Mouse (Mus musculus) kidney, postnatal 0 days (tissue): ENCODE data around the gene Sec22b. TPM values are rescaled to one million over a fixed set of nuclear protein-coding genes. Genes with fewer than 3 reads are reported as not detected.

Source experiments
- ATAC-seq: fragments of 200-750 bp; cut with Nextera tagmentation; replicated peaks from 2 replicates; pipeline ENCODE4 v1.8.0; 2017; ENCODE audit warnings: low read depth, moderate number of reproducible peaks, moderate TSS enrichment, moderate library complexity; ENCODE audit not compliant: low FRiP score
- DNase-seq: peaks from one replicate; pipeline ENCODE4 v3.0.0-alpha.2; 2016; ENCODE audit warnings: low spot score
- H3K27ac ChIP-seq: fragments of 300-500 bp; sonication (generic); 2 replicates; pipeline ENCODE4 v1.5.1; 2014; ENCODE audit warnings: mild to moderate bottlenecking
- H3K27me3 ChIP-seq: fragments of 300-500 bp; sonication (generic); 2 replicates; pipeline ENCODE4 v1.6.1; 2014; ENCODE audit warnings: low read length, mixed read lengths; ENCODE audit not compliant: insufficient read depth
- H3K36me3 ChIP-seq: fragments of 300-500 bp; sonication (generic); 2 replicates; pipeline ENCODE4 v1.6.1; 2014; ENCODE audit warnings: low read length, mixed read lengths; ENCODE audit not compliant: insufficient read depth
- H3K4me1 ChIP-seq: fragments of 300-500 bp; sonication (generic); replicated peaks from 2 replicates; pipeline ENCODE4 v1.6.1; 2014; ENCODE audit warnings: antibody characterized with exemption, low read length, mixed read lengths; ENCODE audit not compliant: insufficient read depth
- H3K4me2 ChIP-seq: fragments of 300-500 bp; sonication (generic); 2 replicates; pipeline ENCODE4 v1.6.1; 2014; ENCODE audit warnings: mild to moderate bottlenecking, low read length, moderate library complexity, mixed read lengths
- H3K4me3 ChIP-seq: fragments of 300-500 bp; sonication (generic); replicated peaks from 2 replicates; pipeline ENCODE4 v1.5.1; 2014; ENCODE audit warnings: low read depth, low read length
- H3K9ac ChIP-seq: fragments of 300-500 bp; sonication (generic); 2 replicates; pipeline ENCODE4 v1.6.1; 2014; ENCODE audit warnings: low read depth, low read length
- H3K9me3 ChIP-seq: fragments of 300-500 bp; sonication (generic); replicated peaks from 2 replicates; pipeline ENCODE4 v1.6.1; 2016; ENCODE audit warnings: low read length, inconsistent platforms, mixed read lengths
- CTCF ChIP-seq: IDR thresholded peaks from 2 replicates; pipeline ENCODE4 v1.5.1; 2016; ENCODE audit warnings: antibody characterized with exemption, low read depth, mild to moderate bottlenecking, moderate library complexity
- WGBS: fragments of 180-500 bp; shearing (Covaris S2); extraction: QIAGEN DNeasy Blood & Tissue Kit; methylation state at CpG from one replicate; pipeline ENCODE4 v1.1.7; 2014; 5-methylcytosine and 5-hydroxymethylcytosine counted together
- polyA plus RNA-seq: library from polyadenylated mRNA; unstranded; fragments of >200 nt; fragmentation: Nextera tagmentation; extraction: Ambion mirVana; gene quantifications from 2 replicates; pipeline ENCODE4 v1.2.1, GENCODE M21; 2015

Sec22b gene
- polyA plus RNA-seq, 1 experiment from 2014 or later: 97.7 TPM

GRCm38 (mm10) chr3:97944462-97944861 lies 43.5 kb downstream of the Sec22b start:
- H3K4me1 ChIP-seq: peaks cover 19% of the 10 kb centered on the region
- no peak overlapping the region for H3K27ac ChIP-seq
- peak; percentile 63 for DNase-seq
- no peaks in the 10 kb centered on the region for H3K27me3 ChIP-seq
- 43% methylated on average over 5 of the region's 5 CpGs for WGBS
- no peak for ATAC-seq
- no peaks in the 10 kb centered on the region for H3K36me3 ChIP-seq
- H3K9me3 ChIP-seq: no peaks in the 10 kb centered on the region
- TF ChIP-seq CTCF: no peak
- H3K4me3 ChIP-seq: no peak overlapping the region
- H3K9ac ChIP-seq: no peak overlapping the region
- no peak overlapping the region for H3K4me2 ChIP-seq

GRCm38 (mm10) chr3:97946439-97946838 lies 45.4 kb downstream of the Sec22b start:
- WGBS: 60% methylated on average over 4 of the region's 4 CpGs
- Histone ChIP-seq H3K4me1 (peaks cover 8% of the 10 kb centered on the region; the same call in 1 of the 2 replicates), H3K9me3 (no peaks in the 10 kb centered on the region), H3K4me2 (no peak overlapping the region), H3K4me3 (no peak overlapping the region), H3K36me3 (no peaks in the 10 kb centered on the region), H3K9ac (no peak overlapping the region), H3K27me3 (no peaks in the 10 kb centered on the region), H3K27ac (no peak overlapping the region)
- TF ChIP-seq CTCF: no peak
- ATAC-seq: no peak
- DNase-seq: no peak

DNA sequence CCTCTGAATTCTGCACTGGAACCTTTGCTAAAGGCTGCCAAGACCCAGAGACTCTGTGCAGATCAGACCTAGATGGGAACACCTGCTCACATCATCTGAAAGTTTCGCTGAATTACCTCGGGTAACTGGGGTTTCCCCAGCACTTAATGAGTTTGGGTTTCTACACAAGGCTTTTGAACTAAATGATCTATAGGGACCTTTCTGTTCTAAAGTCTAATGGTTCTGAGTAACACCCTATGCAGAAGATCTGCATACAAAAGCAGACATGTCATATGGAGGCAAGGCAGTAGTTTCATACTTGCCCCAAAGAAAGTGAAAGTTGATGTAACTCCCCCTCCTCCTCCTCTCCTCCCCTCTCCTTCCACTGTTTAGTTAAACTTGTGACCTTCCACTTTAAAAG lies 47.5 kb downstream of the Sec22b start:
- TF ChIP-seq CTCF: no peak
- no peak for ATAC-seq
- WGBS: 82% methylated on average over 2 of the region's 2 CpGs

GRCm38 (mm10) chr3:97949946-97950345 lies 49.0 kb downstream of the Sec22b start:
- no peak overlapping the region for H3K9ac ChIP-seq
- no peaks in the 10 kb centered on the region for H3K36me3 ChIP-seq
- no peaks in the 10 kb centered on the region for H3K4me1 ChIP-seq
- H3K4me2 ChIP-seq: no peak overlapping the region
- no peak overlapping the region for H3K27ac ChIP-seq
- DNase-seq: no peak
- H3K27me3 ChIP-seq: no peaks in the 10 kb centered on the region
- TF ChIP-seq CTCF: no peak
- 64% methylated on average over 5 of the region's 5 CpGs for WGBS
- ATAC-seq: no peak
- H3K4me3 ChIP-seq: no peak overlapping the region
- H3K9me3 ChIP-seq: no peaks in the 10 kb centered on the region; the same call in 1 of the 2 replicates

More for the DNA sequence above, 47.5 kb downstream of the Sec22b start:
- H3K27ac ChIP-seq: no peak overlapping the region
- no peaks in the 10 kb centered on the region for H3K4me1 ChIP-seq
- H3K36me3 ChIP-seq: no peaks in the 10 kb centered on the region
- H3K27me3 ChIP-seq: no peaks in the 10 kb centered on the region
- H3K9ac ChIP-seq: no peak overlapping the region
- H3K4me3 ChIP-seq: no peak overlapping the region
- DNase-seq: no peak
- no peak overlapping the region for H3K4me2 ChIP-seq
- no peaks in the 10 kb centered on the region; the same call in 1 of the 2 replicates for H3K9me3 ChIP-seq

GRCm38 (mm10) chr3:97951134-97951533 lies 50.1 kb downstream of the Sec22b start:
- H3K9me3 ChIP-seq: no peaks in the 10 kb centered on the region; the same call in 1 of the 2 replicates
- H3K9ac ChIP-seq: no peak overlapping the region
- no peaks in the 10 kb centered on the region for H3K27me3 ChIP-seq
- 78% methylated on average over 3 of the region's 3 CpGs for WGBS
- DNase-seq: no peak
- no peak for ATAC-seq
- H3K36me3 ChIP-seq: no peaks in the 10 kb centered on the region
- no peak overlapping the region for H3K4me2 ChIP-seq
- no peaks in the 10 kb centered on the region for H3K4me1 ChIP-seq
- no peak for TF ChIP-seq CTCF
- H3K27ac ChIP-seq: no peak overlapping the region
- H3K4me3 ChIP-seq: no peak overlapping the region

GRCm38 (mm10) chr3:97953196-97953595 lies 52.2 kb downstream of the Sec22b start:
- H3K4me3 ChIP-seq: no peak overlapping the region
- no peaks in the 10 kb centered on the region for H3K27me3 ChIP-seq
- H3K36me3 ChIP-seq: no peaks in the 10 kb centered on the region
- no peak overlapping the region for H3K4me2 ChIP-seq
- DNase-seq (no peak), ATAC-seq (no peak)
- no peak overlapping the region for H3K9ac ChIP-seq
- no peaks in the 10 kb centered on the region; the same call in 1 of the 2 replicates for H3K9me3 ChIP-seq
- H3K27ac ChIP-seq: no peak overlapping the region
- WGBS: 89% methylated on average over 2 of the region's 2 CpGs
- no peak for TF ChIP-seq CTCF
- H3K4me1 ChIP-seq: no peaks in the 10 kb centered on the region

DNA sequence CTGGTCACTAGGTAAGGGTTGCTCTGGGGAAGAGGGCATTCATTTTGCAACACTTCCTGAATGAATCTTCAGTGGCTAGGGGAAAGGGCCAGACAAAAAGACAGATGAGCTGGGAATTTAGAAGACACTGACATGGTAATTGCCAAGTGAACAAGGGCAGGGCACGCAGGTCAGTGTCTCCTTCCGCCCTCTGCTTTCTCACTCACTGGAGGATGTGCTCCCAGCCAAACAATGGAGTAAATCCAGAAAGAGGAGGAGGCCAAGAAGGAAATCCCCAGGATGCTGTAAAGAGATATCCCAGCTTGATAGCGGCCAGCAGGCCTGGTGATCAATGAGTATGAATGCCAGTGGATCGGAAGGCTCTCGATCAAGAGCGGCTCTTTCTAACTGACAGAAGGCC lies 55.3 kb downstream of the Sec22b start:
- DNase-seq: no peak
- Histone ChIP-seq H3K36me3 (no peaks in the 10 kb centered on the region), H3K27me3 (no peaks in the 10 kb centered on the region), H3K9me3 (no peaks in the 10 kb centered on the region; the same call in 1 of the 2 replicates), H3K4me1 (no peaks in the 10 kb centered on the region), H3K9ac (no peak overlapping the region), H3K4me3 (no peak overlapping the region), H3K4me2 (no peak overlapping the region), H3K27ac (no peak overlapping the region)
- ATAC-seq: no peak
- WGBS: 46% methylated on average over 6 of the region's 6 CpGs
- no peak for TF ChIP-seq CTCF
